Mouse (Mus musculus) adrenal gland, postnatal 10 days (tissue): ENCODE measurements around the gene Arsa. TPM values are rescaled to one million over a fixed set of nuclear protein-coding genes. Genes with fewer than 3 reads are reported as not detected.

Source experiments
- DNase-seq: peaks from one replicate; pipeline ENCODE4 v3.0.0; 2021; ENCODE audit warnings: mixed read lengths
- total RNA-seq, 2 experiments: library from RNA; stranded (reverse); gene quantifications; 2 replicates each; pipeline ENCODE4 v1.2.3; 2021

The Arsa gene
- total RNA-seq, 2 experiments from 2014 or later = 26.6 to 29.5 TPM

- DNase-seq = no peak
Measured at GRCm38 (mm10) chr15:89496131-89496530, 18.9 kb upstream of the Arsa start.

- no peak for DNase-seq
Measured at GRCm38 (mm10) chr15:89494970-89495369, 17.7 kb upstream of the Arsa start.

GRCm38 (mm10) chr15:89488611-89489117, 11.4 kb upstream of the Arsa start:
- no peak for DNase-seq

GRCm38 (mm10) chr15:89488182-89488581, 11.0 kb upstream of the Arsa start:
- DNase-seq = no peak

GRCm38 (mm10) chr15:89480584-89480983, 3.4 kb upstream of the Arsa start:
- peak; percentile 79 for DNase-seq

GRCm38 (mm10) chr15:89478622-89479021, 1.4 kb upstream of the Arsa start:
- no peak for DNase-seq

GRCm38 (mm10) chr15:89477806-89478205, 581 bp upstream of the Arsa start:
- DNase-seq = no peak

GRCm38 (mm10) chr15:89476475-89476815, 780 bp downstream of the Arsa start:
- DNase-seq = no peak

- peak; percentile 96 for DNase-seq
Measured at GRCm38 (mm10) chr15:89475611-89476474, 1.4 kb downstream of the Arsa start.

GRCm38 (mm10) chr15:89475293-89475600, 2.0 kb downstream of the Arsa start:
- DNase-seq = no peak

- peak; percentile 21 for DNase-seq
Measured at GRCm38 (mm10) chr15:89474596-89475292, 2.5 kb downstream of the Arsa start.

GRCm38 (mm10) chr15:89473921-89474320, 3.3 kb downstream of the Arsa start:
- DNase-seq = no peak

GRCm38 (mm10) chr15:89473370-89473769, 3.9 kb downstream of the Arsa start:
- no peak for DNase-seq

- DNase-seq = no peak
Measured at GRCm38 (mm10) chr15:89471476-89471875, 5.7 kb downstream of the Arsa start.

- no peak for DNase-seq
Measured at GRCm38 (mm10) chr15:89468577-89468976, 8.6 kb downstream of the Arsa start.

- DNase-seq = no peak
Measured at GRCm38 (mm10) chr15:89465052-89465451, 12.2 kb downstream of the Arsa start.

- DNase-seq = peak; percentile 40
Measured at GRCm38 (mm10) chr15:89463334-89464235, 13.6 kb downstream of the Arsa start.

- DNase-seq = no peak
Measured at GRCm38 (mm10) chr15:89462176-89462575, 15.0 kb downstream of the Arsa start.

- no peak for DNase-seq
Measured at GRCm38 (mm10) chr15:89461321-89461720, 15.9 kb downstream of the Arsa start.

- no peak for DNase-seq
Measured at GRCm38 (mm10) chr15:89460298-89460697, 16.9 kb downstream of the Arsa start.

- no peak for DNase-seq
Measured at GRCm38 (mm10) chr15:89459821-89460220, 17.4 kb downstream of the Arsa start.

GRCm38 (mm10) chr15:89458942-89459341, 18.3 kb downstream of the Arsa start:
- no peak for DNase-seq

GRCm38 (mm10) chr15:89455642-89456041, 21.6 kb downstream of the Arsa start:
- no peak for DNase-seq
